Mouse (Mus musculus): Measurements from ENCODE around the gene Scly. TPM values are rescaled to one million over a fixed set of nuclear protein-coding genes. Genes with fewer than 3 reads are reported as not detected.

Scly gene
- total and polyA plus RNA-seq, 3 experiments = 23.1 to 48.8 TPM; not detected in 1

GRCm38 (mm10) chr1:91313251-91313650 is 15.1 kb downstream of the Scly start:
- no peaks in the 10 kb centered on the region for H3K27me3 ChIP-seq (ENCODE audit: control insufficient read depth in 1 of 2, insufficient read depth in 2 of 2, low read length in 2 of 2)
- H3K9ac ChIP-seq (ENCODE audit: control insufficient read depth, low read depth, low read length, poor library complexity, severe bottlenecking) = no peak overlapping the region
- H3K4me1 ChIP-seq (ENCODE audit: control insufficient read depth in 1 of 2, insufficient read depth in 2 of 2, low read length in 2 of 2) = no peaks in the 10 kb centered on the region
- H3K9me3 ChIP-seq (replicated peaks; ENCODE audit: insufficient read depth, low read length) = no peaks in the 10 kb centered on the region
- no peak overlapping the region for H3K4me3 ChIP-seq (ENCODE audit: control insufficient read depth in 1 of 2, insufficient read depth in 1 of 2, low read depth in 2 of 2, low read length in 2 of 2)
- H3K36me3 ChIP-seq (ENCODE audit: control insufficient read depth in 1 of 2, insufficient read depth in 2 of 2, low read length in 2 of 2) = peaks cover 0 to 13% of the 10 kb centered on the region in 2 experiments; a peak in 2 of 4 replicates
- no peak overlapping the region for H3K27ac ChIP-seq (ENCODE audit: control insufficient read depth, low read depth, low read length)
- DNase-seq (ENCODE audit: low read depth, low spot score) = no peak
- no peaks in the 10 kb centered on the region for H3K79me2 ChIP-seq (ENCODE audit: control insufficient read depth, insufficient read depth, low read length, poor library complexity)
- TF ChIP-seq POLR2AphosphoS5 (IDR thresholded peaks at IDR 0.05; ENCODE audit: borderline replicate concordance, low read depth, low read length) = no peak
- TF ChIP-seq SIN3A (IDR thresholded peaks at IDR 0.05; ENCODE audit: low read length) = no peak
- TF ChIP-seq USF1 (IDR thresholded peaks at IDR 0.05; ENCODE audit: low read depth, low read length) = 0 out of 2 replicates have a peak, but pooled peaks have one; percentile 16
- TF ChIP-seq TAL1 (IDR thresholded peaks at IDR 0.05; ENCODE audit: low read length) = no peak

GRCm38 (mm10) chr1:91317656-91318055 is 19.5 kb downstream of the Scly start:
- no peak for DNase-seq (ENCODE audit: low read depth, low spot score)
- TF ChIP-seq ELF1 (IDR thresholded peaks at IDR 0.05; ENCODE audit: low read depth, low read length) = no peak
- no peak for TF ChIP-seq ETS1 (IDR thresholded peaks at IDR 0.05; ENCODE audit: low read depth, low read length)
- TF ChIP-seq ZC3H11A (IDR thresholded peaks at IDR 0.05; ENCODE audit: low read depth, low read length) = no peak
- TF ChIP-seq TAL1 (IDR thresholded peaks at IDR 0.05; ENCODE audit: low read length) = no peak
- TF ChIP-seq GATA1 (IDR thresholded peaks at IDR 0.05; ENCODE audit: low read depth, low read length) = no peak
- no peak for TF ChIP-seq RAD21 (IDR thresholded peaks at IDR 0.05; ENCODE audit: low read depth, low read length)

GRCm38 (mm10) chr1:91321760-91322438 is 23.8 kb downstream of the Scly start, which contains the start of gene Espnl:
TSS of gene Espnl (plus strand) at chr1:91322075.
- H3K9ac ChIP-seq (ENCODE audit: control insufficient read depth, low read depth, low read length, poor library complexity, severe bottlenecking) = peak within 1 kb of the TSS; percentile 56
- peak within 1 kb of the TSS; percentile 33 for H3K27ac ChIP-seq (ENCODE audit: control insufficient read depth, low read depth, low read length)
- no peaks in the 10 kb centered on the region for H3K9me3 ChIP-seq (replicated peaks; ENCODE audit: insufficient read depth, low read length)
- no peaks in the 10 kb centered on the region for H3K27me3 ChIP-seq (ENCODE audit: control insufficient read depth in 1 of 2, insufficient read depth in 2 of 2, low read length in 2 of 2)
- no peaks in the 10 kb centered on the region for H3K79me2 ChIP-seq (ENCODE audit: control insufficient read depth, insufficient read depth, low read length, poor library complexity)
- peaks cover 0 to 3% of the 10 kb centered on the region in 2 experiments; a peak in 2 of 4 replicates for H3K36me3 ChIP-seq (ENCODE audit: control insufficient read depth in 1 of 2, insufficient read depth in 2 of 2, low read length in 2 of 2)
- peak within 1 kb of the TSS; percentile 22 to 37; a peak in 3 of 4 replicates for H3K4me3 ChIP-seq (ENCODE audit: control insufficient read depth in 1 of 2, insufficient read depth in 1 of 2, low read depth in 2 of 2, low read length in 2 of 2)
- H3K4me1 ChIP-seq (ENCODE audit: control insufficient read depth in 1 of 2, insufficient read depth in 2 of 2, low read length in 2 of 2) = peaks cover 2 to 15% of the 10 kb centered on the region in 2 experiments
- DNase-seq (ENCODE audit: low read depth, low spot score) = peak; percentile 86
- TF ChIP-seq POLR2A (IDR thresholded peaks at IDR 0.05; ENCODE audit: control insufficient read depth in 1 of 2, insufficient read depth in 1 of 2, low read depth in 1 of 2, low read length in 2 of 2, poor library complexity in 1 of 2) = peak in 1 of 2 experiments; percentile 24; a peak in 1 of 4 replicates
- TF ChIP-seq RAD21 (IDR thresholded peaks at IDR 0.05; ENCODE audit: low read depth, low read length) = no peak
- no peak for TF ChIP-seq CHD1 (IDR thresholded peaks at IDR 0.05; ENCODE audit: low read depth, low read length)
- TF ChIP-seq MYC (IDR thresholded peaks at IDR 0.05; ENCODE audit: low read depth, low read length) = no peak
- TF ChIP-seq MAZ (IDR thresholded peaks at IDR 0.05; ENCODE audit: low read depth, low read length) = 0 out of 2 replicates have a peak, but pooled peaks have one; percentile 34
- TF ChIP-seq SIN3A (IDR thresholded peaks at IDR 0.05; ENCODE audit: low read length) = peak; percentile 52; the same call in 1 of the 2 replicates
- TF ChIP-seq ZNF384 (IDR thresholded peaks at IDR 0.05; ENCODE audit: low read depth, low read length) = no peak
- no peak for TF ChIP-seq SMC3 (IDR thresholded peaks at IDR 0.05; ENCODE audit: low read depth, low read length)
- TF ChIP-seq RCOR1 (IDR thresholded peaks at IDR 0.05; ENCODE audit: low read depth, low read length) = no peak; the same call in 1 of the 2 replicates
- TF ChIP-seq GATA1 (IDR thresholded peaks at IDR 0.05; ENCODE audit: low read depth, low read length) = peak; percentile 55
- TF ChIP-seq E2F4 (IDR thresholded peaks at IDR 0.05; ENCODE audit: borderline replicate concordance, low read depth, low read length) = no peak
- no peak for TF ChIP-seq ETS1 (IDR thresholded peaks at IDR 0.05; ENCODE audit: low read depth, low read length)
- 0 out of 2 replicates have a peak, but pooled peaks have one; percentile 30 for TF ChIP-seq TCF12 (IDR thresholded peaks at IDR 0.05; ENCODE audit: low read depth, low read length)
- TF ChIP-seq UBTF (IDR thresholded peaks at IDR 0.05; ENCODE audit: borderline replicate concordance, insufficient read depth, low read depth, low read length) = no peak
- no peak for TF ChIP-seq USF1 (IDR thresholded peaks at IDR 0.05; ENCODE audit: low read depth, low read length)
- no peak for TF ChIP-seq ZKSCAN1 (IDR thresholded peaks at IDR 0.05; ENCODE audit: low read depth, low read length)
- peak; percentile 33; the same call in 1 of the 2 replicates for TF ChIP-seq NELFE (IDR thresholded peaks at IDR 0.05; ENCODE audit: low read depth, low read length)
- TF ChIP-seq POLR2AphosphoS5 (IDR thresholded peaks at IDR 0.05; ENCODE audit: borderline replicate concordance, low read depth, low read length) = no peak
- TF ChIP-seq ELF1 (IDR thresholded peaks at IDR 0.05; ENCODE audit: low read depth, low read length) = peak; percentile 75
- peak; percentile 86 for TF ChIP-seq POLR2AphosphoS2 (IDR thresholded peaks at IDR 0.05; ENCODE audit: low read length)
- TF ChIP-seq CHD2 (IDR thresholded peaks at IDR 0.05; ENCODE audit: low read length) = no peak
- no peak for TF ChIP-seq ZC3H11A (IDR thresholded peaks at IDR 0.05; ENCODE audit: low read depth, low read length)

More at GRCm38 (mm10) chr1:91317656-91318055, 19.5 kb downstream of the Scly start:
- Histone ChIP-seq H3K79me2 (ENCODE audit: control insufficient read depth, insufficient read depth, low read length, poor library complexity) (no peaks in the 10 kb centered on the region), H3K27me3 (ENCODE audit: control insufficient read depth in 1 of 2, insufficient read depth in 2 of 2, low read length in 2 of 2) (no peaks in the 10 kb centered on the region), H3K4me1 (ENCODE audit: control insufficient read depth in 1 of 2, insufficient read depth in 2 of 2, low read length in 2 of 2) (peaks cover 2 to 15% of the 10 kb centered on the region in 2 experiments), H3K36me3 (ENCODE audit: control insufficient read depth in 1 of 2, insufficient read depth in 2 of 2, low read length in 2 of 2) (peaks cover 0 to 3% of the 10 kb centered on the region in 2 experiments; a peak in 2 of 4 replicates), H3K9me3 (replicated peaks; ENCODE audit: insufficient read depth, low read length) (no peaks in the 10 kb centered on the region), H3K4me3 (ENCODE audit: control insufficient read depth in 1 of 2, insufficient read depth in 1 of 2, low read depth in 2 of 2, low read length in 2 of 2) (no peak overlapping the region), H3K9ac (ENCODE audit: control insufficient read depth, low read depth, low read length, poor library complexity, severe bottlenecking) (no peak overlapping the region), H3K27ac (ENCODE audit: control insufficient read depth, low read depth, low read length) (no peak overlapping the region)

All from MEL (cell line).